Mouse (Mus musculus): ENCODE results near the gene Lkaaear1. TPM values are rescaled to one million over a fixed set of nuclear protein-coding genes. Genes with fewer than 3 reads are reported as not detected.

Lkaaear1 gene
- polyA plus RNA-seq (2016; fragmentation: Nextera tagmentation; extraction: Ambion mirVana) = not detected in 2 replicates

DNA sequence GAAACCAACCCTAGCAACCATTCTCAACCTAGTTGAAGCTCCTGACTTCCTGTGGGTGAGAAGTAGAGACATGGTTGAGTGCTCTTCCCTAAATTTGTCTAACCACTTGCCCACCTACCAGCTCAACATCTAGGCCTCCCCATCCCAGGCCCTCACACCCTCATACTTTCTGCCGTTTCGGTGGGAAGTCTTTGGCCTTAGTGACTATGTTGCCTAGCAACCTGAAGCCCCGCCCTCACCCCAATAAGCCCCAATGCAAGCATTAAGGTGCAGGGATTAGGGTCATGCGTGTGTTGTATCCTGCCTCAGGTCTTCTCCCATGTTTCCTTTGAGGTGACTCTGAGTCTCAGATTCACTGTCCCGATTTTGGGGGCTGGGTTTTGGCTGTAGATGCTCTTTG lies at the start of gene Lkaaear1:
Gene Lkaaear1 (minus strand): TSS at position 202 of the 400 bp plus-strand sequence.
- H3K27ac ChIP-seq = no peak within 1 kb of the TSS
- no peak within 1 kb of the TSS for H3K9ac ChIP-seq
- peaks cover 4% of the 10 kb centered on the region for H3K4me1 ChIP-seq
- H3K27me3 ChIP-seq = peaks cover 10% of the 10 kb centered on the region; the same call in 1 of the 2 replicates
- no peak for ATAC-seq (ENCODE audit: low FRiP score)
- 51% methylated on average over 5 of the region's 5 CpGs for WGBS
- no peak within 1 kb of the TSS for H3K4me3 ChIP-seq (replicated peaks)
- H3K4me2 ChIP-seq = no peak within 1 kb of the TSS
- H3K36me3 ChIP-seq (replicated peaks) = no peaks in the 10 kb centered on the region
- no peaks in the 10 kb centered on the region for H3K9me3 ChIP-seq

DNA sequence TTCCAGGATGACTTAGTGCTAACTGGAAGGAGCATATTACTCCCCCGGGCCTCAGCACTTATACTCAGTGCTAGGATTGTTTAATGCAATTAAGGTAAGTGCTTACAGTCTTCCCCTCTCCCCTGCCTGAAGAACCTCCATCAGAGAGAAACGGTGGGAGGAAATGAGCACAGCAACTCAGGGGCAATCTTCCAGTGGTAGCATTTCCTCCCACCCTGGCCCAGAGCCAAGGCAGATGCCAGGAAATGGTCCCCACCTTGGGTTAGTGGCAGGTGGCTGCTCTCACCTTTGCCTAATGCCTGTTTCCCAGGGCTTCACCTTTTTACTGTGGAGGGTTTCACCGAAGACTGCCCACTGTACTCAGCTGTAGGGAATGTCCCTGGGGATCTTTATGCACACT lies 31.8 kb upstream of the Lkaaear1 start:
- no peaks in the 10 kb centered on the region for H3K36me3 ChIP-seq (replicated peaks)
- H3K4me2 ChIP-seq = no peak overlapping the region
- 82% methylated on average over 3 of the region's 3 CpGs for WGBS
- no peaks in the 10 kb centered on the region for H3K27me3 ChIP-seq
- ATAC-seq (ENCODE audit: low FRiP score) = no peak
- no peak overlapping the region for H3K27ac ChIP-seq
- no peak overlapping the region for H3K9ac ChIP-seq
- H3K4me1 ChIP-seq = peaks cover 12% of the 10 kb centered on the region
- H3K4me3 ChIP-seq (replicated peaks) = no peak overlapping the region
- H3K9me3 ChIP-seq = no peaks in the 10 kb centered on the region

DNA sequence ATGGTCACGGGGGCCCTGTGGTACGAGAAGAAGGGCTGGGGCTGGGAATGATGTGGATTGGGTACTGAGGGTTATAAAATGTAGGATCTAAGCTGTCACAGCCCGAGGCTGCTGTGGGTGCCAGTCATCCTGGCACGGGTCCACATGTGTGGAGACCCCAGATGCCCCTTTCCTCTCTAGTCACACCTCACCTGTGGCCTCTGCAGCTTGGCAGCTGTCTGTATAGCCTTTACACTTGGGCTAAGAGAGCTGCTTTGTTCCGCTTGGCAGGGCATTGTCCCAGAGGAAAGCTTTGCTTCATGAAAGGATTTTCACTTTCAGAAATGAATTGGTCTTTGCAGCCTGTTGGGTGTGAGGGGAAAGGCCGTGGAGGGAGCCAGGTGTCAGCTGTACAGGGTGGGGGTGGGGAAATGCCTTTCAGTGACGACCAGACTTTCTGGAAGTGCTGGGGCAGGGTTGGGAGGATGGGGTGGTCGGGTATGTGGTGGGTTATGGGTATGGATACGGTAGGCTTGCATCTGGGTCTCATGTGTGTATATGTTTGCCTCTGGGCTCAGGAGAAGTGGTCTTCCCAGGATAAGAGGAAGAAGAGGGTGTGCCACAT lies 29.5 kb upstream of the Lkaaear1 start:
- Histone ChIP-seq H3K9ac (no peak overlapping the region), H3K27ac (peak overlapping the region; percentile 59; the same call in 1 of the 2 replicates), H3K4me2 (no peak overlapping the region), H3K36me3 (replicated peaks) (no peaks in the 10 kb centered on the region), H3K9me3 (no peaks in the 10 kb centered on the region), H3K27me3 (no peaks in the 10 kb centered on the region), H3K4me1 (peaks cover 12% of the 10 kb centered on the region), H3K4me3 (replicated peaks) (no peak overlapping the region)
- peak; percentile 57; the same call in 1 of the 2 replicates for ATAC-seq (ENCODE audit: low FRiP score)
- whole genome bisulfite sequencing = 38% methylated on average over 9 of the region's 9 CpGs

DNA sequence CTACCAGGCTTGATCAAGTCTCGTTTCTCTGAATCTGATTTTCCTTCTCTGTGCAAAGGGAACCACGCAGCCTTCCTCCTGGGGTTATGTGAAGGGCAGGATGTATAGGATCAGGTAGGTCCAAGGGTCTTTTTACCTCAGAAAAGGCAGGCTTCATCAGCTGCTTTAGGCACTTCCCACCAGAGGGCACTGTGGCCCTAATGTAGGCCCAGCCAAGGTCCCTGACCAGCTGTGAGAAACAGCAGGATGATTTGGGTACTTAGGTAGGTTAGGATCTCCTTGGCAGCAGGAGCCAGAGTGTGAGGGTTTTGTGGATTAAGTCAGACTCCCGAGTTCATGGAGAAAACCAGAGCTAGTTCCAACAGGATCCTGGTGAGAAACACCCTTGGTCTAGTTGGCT lies 24.0 kb upstream of the Lkaaear1 start:
- no peak overlapping the region for H3K27ac ChIP-seq
- peaks cover 19% of the 10 kb centered on the region for H3K36me3 ChIP-seq (replicated peaks)
- no peaks in the 10 kb centered on the region for H3K9me3 ChIP-seq
- H3K27me3 ChIP-seq = no peaks in the 10 kb centered on the region
- WGBS = 19% methylated on average over 3 of the region's 3 CpGs
- H3K9ac ChIP-seq = no peak overlapping the region
- ATAC-seq (ENCODE audit: low FRiP score) = peak; percentile 65; the same call in 1 of the 2 replicates
- H3K4me1 ChIP-seq = peaks cover 2% of the 10 kb centered on the region; the same call in 1 of the 2 replicates
- H3K4me2 ChIP-seq = no peak overlapping the region
- no peak overlapping the region for H3K4me3 ChIP-seq (replicated peaks)

DNA sequence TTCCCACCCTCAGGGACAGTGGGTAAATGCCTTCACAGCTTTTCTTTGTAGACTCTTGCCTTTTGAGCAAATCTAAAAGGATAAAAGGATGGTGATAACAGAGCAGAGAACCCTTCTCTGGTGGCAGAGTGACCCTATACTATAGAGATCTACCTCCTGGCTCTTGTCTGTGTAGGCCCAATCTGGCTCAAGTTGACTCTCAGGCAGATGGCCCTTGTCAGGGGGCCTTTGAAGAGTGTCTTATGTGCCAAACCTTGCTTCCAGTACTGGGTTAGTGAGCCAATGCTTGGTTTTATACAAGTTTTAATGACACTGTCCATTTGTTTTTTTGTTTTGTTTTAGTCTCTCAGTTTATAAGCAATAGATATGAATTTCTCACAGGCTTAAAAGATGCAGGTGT lies 23.0 kb upstream of the Lkaaear1 start:
- Histone ChIP-seq H3K27ac (no peak overlapping the region), H3K9ac (no peak overlapping the region), H3K9me3 (no peaks in the 10 kb centered on the region), H3K4me3 (replicated peaks) (no peak overlapping the region), H3K36me3 (replicated peaks) (peaks cover 19% of the 10 kb centered on the region), H3K4me2 (no peak overlapping the region), H3K27me3 (no peaks in the 10 kb centered on the region), H3K4me1 (peaks cover 2% of the 10 kb centered on the region; the same call in 1 of the 2 replicates)
- no peak for ATAC-seq (ENCODE audit: low FRiP score)

DNA sequence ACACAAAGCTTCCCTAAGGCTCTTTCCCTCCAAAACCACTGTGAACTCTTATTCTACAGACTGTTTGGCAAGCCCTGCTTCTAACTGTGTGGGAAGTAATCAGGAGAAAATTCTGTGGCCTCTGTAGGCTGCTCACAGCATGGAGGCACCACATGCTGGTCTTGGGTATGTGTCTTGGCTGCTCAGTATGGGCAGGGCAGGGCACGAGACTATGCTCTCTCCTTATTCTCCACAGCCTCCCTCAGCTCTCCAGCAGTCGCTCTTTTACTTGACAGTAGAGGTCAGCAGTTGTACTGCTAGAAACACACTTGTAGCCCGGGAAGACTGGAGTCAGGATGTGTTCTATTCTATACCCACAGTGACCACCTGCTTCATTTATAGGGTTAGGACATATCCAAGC lies 21.8 kb upstream of the Lkaaear1 start:
- Histone ChIP-seq H3K9me3 (no peaks in the 10 kb centered on the region), H3K4me1 (peaks cover 14% of the 10 kb centered on the region), H3K36me3 (replicated peaks) (peaks cover 19% of the 10 kb centered on the region), H3K4me2 (no peak overlapping the region), H3K9ac (no peak overlapping the region), H3K27ac (no peak overlapping the region), H3K27me3 (no peaks in the 10 kb centered on the region), H3K4me3 (replicated peaks) (no peak overlapping the region)
- 40% methylated on average over 3 of the region's 3 CpGs for WGBS
- no peak for ATAC-seq (ENCODE audit: low FRiP score)

DNA sequence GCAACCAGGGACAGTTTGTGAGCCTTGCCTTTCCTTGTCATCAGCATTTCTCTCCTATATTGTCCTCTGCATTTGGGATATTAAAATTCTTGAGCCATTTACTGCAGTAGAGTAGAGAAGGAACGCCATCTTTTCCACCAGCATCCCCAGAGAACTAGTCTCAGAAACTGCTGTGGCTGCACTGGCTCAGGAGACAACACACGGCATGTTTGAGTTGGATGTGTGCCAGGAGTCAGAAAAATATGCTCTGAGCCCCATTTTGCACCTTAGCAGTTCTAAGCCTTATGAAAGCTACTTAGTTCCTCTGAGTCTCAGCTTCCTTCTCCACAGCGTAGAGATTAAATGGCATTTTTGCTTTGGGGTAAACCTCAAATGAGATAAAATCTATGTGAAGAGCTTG lies 18.7 kb upstream of the Lkaaear1 start:
- Histone ChIP-seq H3K4me3 (replicated peaks) (no peak overlapping the region), H3K4me2 (peak overlapping the region; percentile 54), H3K36me3 (replicated peaks) (peaks cover 19% of the 10 kb centered on the region), H3K27me3 (no peaks in the 10 kb centered on the region), H3K9ac (no peak overlapping the region), H3K4me1 (peaks cover 34% of the 10 kb centered on the region), H3K27ac (no peak overlapping the region), H3K9me3 (no peaks in the 10 kb centered on the region)
- ATAC-seq (ENCODE audit: low FRiP score) = no peak
- 80% methylated on average over 3 of the region's 3 CpGs for WGBS

DNA sequence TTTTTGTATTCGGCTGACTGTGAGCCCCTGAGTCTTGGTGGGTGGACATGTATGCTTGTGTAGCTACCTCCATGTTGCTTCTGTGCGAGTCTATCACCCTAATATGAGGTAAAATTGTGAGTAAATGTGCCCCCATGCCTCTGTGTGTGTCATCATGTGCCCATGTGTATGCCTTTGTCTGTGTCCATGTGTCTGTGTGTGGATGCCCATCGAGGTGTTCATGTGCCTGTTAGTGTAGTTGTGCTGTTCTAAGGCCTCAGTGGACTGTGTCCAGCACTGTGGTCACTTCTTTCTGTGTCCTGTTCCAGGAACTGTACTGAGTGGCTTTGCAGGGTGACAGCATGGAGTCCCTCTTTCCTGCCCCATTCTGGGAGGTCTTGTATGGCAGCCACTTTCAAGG lies 17.1 kb upstream of the Lkaaear1 start:
- peaks cover 34% of the 10 kb centered on the region for H3K4me1 ChIP-seq
- no peaks in the 10 kb centered on the region for H3K27me3 ChIP-seq
- H3K4me3 ChIP-seq (replicated peaks) = peak overlapping the region; percentile 42
- H3K4me2 ChIP-seq = peak overlapping the region; percentile 54
- 58% methylated on average over 3 of the region's 3 CpGs for WGBS
- peak overlapping the region; percentile 46 for H3K9ac ChIP-seq
- peak; percentile 12; the same call in 1 of the 2 replicates for ATAC-seq (ENCODE audit: low FRiP score)
- peak overlapping the region; percentile 81 for H3K27ac ChIP-seq
- no peaks in the 10 kb centered on the region for H3K9me3 ChIP-seq
- H3K36me3 ChIP-seq (replicated peaks) = peaks cover 19% of the 10 kb centered on the region

DNA sequence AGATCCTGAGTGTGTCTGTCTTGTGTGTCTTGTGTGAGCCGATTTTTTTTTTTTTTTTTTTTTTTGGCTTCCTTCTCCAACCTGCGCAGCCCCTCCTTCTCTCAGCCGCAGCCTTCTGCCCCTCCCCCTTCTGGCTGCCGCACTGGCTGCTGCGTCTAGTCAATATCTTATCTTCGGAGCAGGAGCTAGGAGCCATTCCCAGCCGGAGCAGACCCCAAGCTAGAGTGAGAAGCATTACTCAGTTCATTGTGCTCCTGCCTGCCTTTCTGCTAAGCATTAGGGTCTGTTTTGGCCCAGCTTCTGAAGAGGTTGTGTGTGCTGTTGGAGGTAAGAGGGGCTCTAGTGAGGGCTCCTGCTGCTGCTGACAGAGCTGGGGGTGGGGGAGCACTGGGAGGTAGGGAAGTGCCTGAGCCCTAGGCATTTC lies 16.7 kb upstream of the Lkaaear1 start, which contains the start of gene Oprl1:
Gene Oprl1 (plus strand): TSS at position 114 of the 424 bp plus-strand sequence.
- H3K36me3 ChIP-seq (replicated peaks) = peaks cover 18% of the 10 kb centered on the region
- peak within 1 kb of the TSS; percentile 46 for H3K9ac ChIP-seq
- peak within 1 kb of the TSS; percentile 54 for H3K4me2 ChIP-seq
- no peaks in the 10 kb centered on the region for H3K9me3 ChIP-seq
- H3K27ac ChIP-seq = peak within 1 kb of the TSS; percentile 81
- H3K4me1 ChIP-seq = peaks cover 34% of the 10 kb centered on the region
- WGBS = 2% methylated on average over 7 of the region's 7 CpGs
- ATAC-seq (ENCODE audit: low FRiP score) = peak; percentile 63
- H3K4me3 ChIP-seq (replicated peaks) = peak within 1 kb of the TSS; percentile 42
- no peaks in the 10 kb centered on the region for H3K27me3 ChIP-seq

DNA sequence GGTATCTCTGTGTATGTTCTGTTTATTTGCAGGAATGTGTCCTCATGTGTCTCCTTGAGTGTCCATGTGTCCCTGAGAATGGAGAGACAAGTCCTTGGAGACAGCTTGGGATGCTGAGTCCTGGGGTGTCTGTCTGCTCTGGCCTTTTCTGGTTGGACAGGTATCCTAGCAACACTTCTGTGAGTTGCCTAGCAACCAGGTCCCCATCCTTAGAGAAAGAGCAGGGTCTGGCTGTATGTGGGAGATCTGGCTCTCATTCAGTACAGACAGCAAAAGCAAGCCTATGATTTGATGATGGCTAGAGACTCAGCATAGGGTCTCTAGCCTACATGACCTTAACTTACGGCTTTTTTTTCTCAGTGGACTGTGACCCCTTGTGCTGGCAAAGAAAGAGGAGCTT lies 15.5 kb upstream of the Lkaaear1 start:
- Histone ChIP-seq H3K36me3 (replicated peaks) (peaks cover 6% of the 10 kb centered on the region), H3K4me1 (peaks cover 34% of the 10 kb centered on the region), H3K4me3 (replicated peaks) (no peak overlapping the region), H3K9me3 (no peaks in the 10 kb centered on the region), H3K27ac (peak overlapping the region; percentile 81), H3K4me2 (peak overlapping the region; percentile 25; the same call in 1 of the 2 replicates), H3K27me3 (no peaks in the 10 kb centered on the region), H3K9ac (peak overlapping the region; percentile 21)
- 50% methylated on average over 1 of the region's 1 CpGs for WGBS
- peak; percentile 85 for ATAC-seq (ENCODE audit: low FRiP score)

DNA sequence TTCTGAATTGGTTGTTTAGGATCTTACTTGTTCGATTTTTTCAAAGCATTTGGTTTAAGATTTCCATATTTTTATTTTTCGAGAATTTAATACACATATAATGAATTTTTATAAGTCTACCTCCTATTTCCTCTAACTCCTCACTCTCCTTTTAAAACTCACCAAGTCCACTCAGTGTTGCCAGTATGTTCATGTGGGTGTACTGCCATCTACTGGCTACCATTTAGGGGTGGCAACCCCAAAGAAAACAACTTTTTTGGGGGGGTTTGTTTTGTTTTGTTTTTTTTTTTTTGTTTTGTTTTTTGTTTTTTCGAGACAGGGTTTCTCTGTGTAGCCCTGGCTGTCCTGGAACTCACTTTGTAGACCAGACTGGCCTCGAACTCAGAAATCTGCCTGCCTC lies 8.4 kb upstream of the Lkaaear1 start:
- H3K9me3 ChIP-seq = no peaks in the 10 kb centered on the region
- no peak overlapping the region for H3K9ac ChIP-seq
- 46% methylated on average over 4 of the region's 4 CpGs for WGBS
- ATAC-seq (ENCODE audit: low FRiP score) = no peak
- H3K4me2 ChIP-seq = no peak overlapping the region
- no peaks in the 10 kb centered on the region for H3K4me1 ChIP-seq
- H3K27me3 ChIP-seq = no peaks in the 10 kb centered on the region
- H3K36me3 ChIP-seq (replicated peaks) = no peaks in the 10 kb centered on the region
- no peak overlapping the region for H3K4me3 ChIP-seq (replicated peaks)
- H3K27ac ChIP-seq = no peak overlapping the region

DNA sequence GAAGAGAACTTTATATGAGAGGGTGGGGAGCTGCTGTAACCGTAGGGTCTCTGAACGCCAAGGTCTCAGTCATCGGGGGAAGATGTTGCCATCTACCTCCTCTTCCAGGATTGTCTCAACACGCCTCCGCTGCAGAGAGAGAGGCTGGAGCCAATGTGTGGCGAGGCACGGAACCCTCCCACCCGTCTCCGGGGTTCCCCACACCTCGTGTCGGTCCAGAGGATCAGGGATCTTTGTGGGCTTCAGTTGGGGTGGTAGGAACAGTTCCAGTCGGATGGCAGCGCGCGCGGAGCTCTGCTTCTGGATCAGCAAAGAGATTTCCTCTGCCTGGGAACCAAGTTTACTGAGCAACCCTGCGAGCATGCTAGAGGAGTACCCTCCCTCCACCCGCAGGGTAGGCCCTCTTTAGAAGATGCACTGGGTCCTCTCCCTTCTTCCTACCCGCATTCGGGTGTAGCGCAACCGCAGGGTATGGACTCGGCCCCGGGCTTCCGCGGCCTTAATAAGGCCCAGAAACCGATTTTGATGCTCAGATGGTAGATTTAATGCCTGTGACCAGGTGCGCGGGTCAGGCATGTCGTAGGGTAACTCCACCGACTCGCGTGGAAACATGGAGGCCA lies 1.3 kb downstream of the Lkaaear1 start:
- no peaks in the 10 kb centered on the region for H3K36me3 ChIP-seq (replicated peaks)
- WGBS = 76% methylated on average over 33 of the region's 33 CpGs
- H3K4me1 ChIP-seq = peaks cover 16% of the 10 kb centered on the region
- H3K27me3 ChIP-seq = peaks cover 10% of the 10 kb centered on the region; the same call in 1 of the 2 replicates
- no peak overlapping the region for H3K4me2 ChIP-seq
- ATAC-seq (ENCODE audit: low FRiP score) = no peak
- no peaks in the 10 kb centered on the region for H3K9me3 ChIP-seq
- H3K4me3 ChIP-seq (replicated peaks) = no peak overlapping the region
- H3K9ac ChIP-seq = no peak overlapping the region
- H3K27ac ChIP-seq = no peak overlapping the region

DNA sequence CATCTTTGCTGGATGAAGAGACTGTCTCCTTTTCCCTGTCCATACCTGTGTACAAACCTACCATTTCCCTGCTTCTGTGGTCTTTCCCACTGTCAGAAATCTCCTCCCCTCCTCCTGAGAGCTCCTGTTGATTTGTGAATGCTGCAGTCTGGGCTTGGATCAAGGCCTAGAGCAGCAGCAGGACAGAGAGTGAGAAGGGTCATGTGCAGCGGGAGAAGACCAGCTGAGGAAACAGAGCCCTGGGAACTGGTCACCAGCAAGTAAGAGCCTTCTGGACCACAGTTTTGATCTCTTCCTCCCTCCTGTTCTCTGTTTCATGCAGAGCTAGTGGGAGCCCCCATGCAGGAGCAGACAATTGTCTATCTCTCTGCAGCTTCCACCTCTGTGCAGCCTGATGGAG lies 2.5 kb downstream of the Lkaaear1 start:
- no peak overlapping the region for H3K4me3 ChIP-seq (replicated peaks)
- H3K4me1 ChIP-seq = peaks cover 16% of the 10 kb centered on the region
- peaks cover 10% of the 10 kb centered on the region; the same call in 1 of the 2 replicates for H3K27me3 ChIP-seq
- H3K9me3 ChIP-seq = no peaks in the 10 kb centered on the region
- H3K9ac ChIP-seq = no peak overlapping the region
- no peak for ATAC-seq (ENCODE audit: low FRiP score)
- no peak overlapping the region for H3K27ac ChIP-seq
- WGBS = 96% methylated on average over 1 of the region's 1 CpGs
- H3K4me2 ChIP-seq = no peak overlapping the region
- no peaks in the 10 kb centered on the region for H3K36me3 ChIP-seq (replicated peaks)

All from forebrain, embryonic 12.5 days (tissue).